Mouse (Mus musculus) small intestine, adult 2 months (tissue): ENCODE results near the gene Prx. TPM values are rescaled to one million over a fixed set of nuclear protein-coding genes. Genes with fewer than 3 reads are reported as not detected.

Experiments
- H3K27ac ChIP-seq: fragments of 200-500 bp; 2 replicates; pipeline ENCODE4 v1.5.1; 2012; ENCODE audit warnings: low read depth, low read length, control low read depth, inconsistent platforms; ENCODE audit not compliant: insufficient read depth
- H3K27me3 ChIP-seq: fragments of 200-500 bp; 2 replicates; pipeline ENCODE4 v1.6.1; 2012; ENCODE audit warnings: mild to moderate bottlenecking, moderate library complexity, low read length, inconsistent platforms; ENCODE audit not compliant: control insufficient read depth, insufficient read depth
- H3K36me3 ChIP-seq: fragments of 200-500 bp; 2 replicates; pipeline ENCODE4 v1.6.1; 2012; ENCODE audit warnings: mild to moderate bottlenecking, low read length, control low read depth, inconsistent platforms; ENCODE audit not compliant: control insufficient read depth, insufficient read depth
- H3K4me1 ChIP-seq: fragments of 200-500 bp; 2 replicates; pipeline ENCODE4 v1.6.1; 2012; ENCODE audit warnings: low read length, inconsistent platforms, mixed read lengths; ENCODE audit not compliant: control insufficient read depth, insufficient read depth, insufficient read length
- H3K4me3 ChIP-seq: fragments of 200-500 bp; 2 replicates; pipeline ENCODE4 v1.5.1; 2012; ENCODE audit warnings: low read depth, mild to moderate bottlenecking, control low read depth, inconsistent platforms, low read length, moderate library complexity
- CTCF ChIP-seq: fragments of 200-500 bp; IDR thresholded peaks from 2 replicates; pipeline ENCODE4 v1.5.1; 2012; ENCODE audit warnings: low read depth, mild to moderate bottlenecking, control low read depth, inconsistent platforms, low read length, moderate library complexity, mixed read lengths; ENCODE audit not compliant: insufficient replicate concordance, insufficient read length; ENCODE audit errors: extremely low read depth
- POLR2A ChIP-seq: fragments of 200-500 bp; IDR thresholded peaks from 2 replicates; pipeline ENCODE4 v1.6.1; 2012; ENCODE audit warnings: low read depth, mild to moderate bottlenecking, control low read depth, inconsistent platforms, low read length, moderate library complexity
- WGBS: fragments of 180-500 bp; shearing (Covaris S2); methylation state at CpG from one replicate; pipeline ENCODE4 v1.1.7; 2018; 5-methylcytosine and 5-hydroxymethylcytosine counted together
- polyA plus RNA-seq: library from polyadenylated mRNA; depleted of rRNA; stranded (reverse); fragments of >200 nt; gene quantifications from 2 replicates; pipeline ENCODE4 v1.2.3, GENCODE M21; 2012; rRNA removed

Prx gene
- polyA plus RNA-seq, 1 experiment, result 0.68 TPM

- Histone ChIP-seq H3K36me3 (no peaks in the 10 kb centered on the region), H3K4me1 (peaks cover 15% of the 10 kb centered on the region), H3K27me3 (no peaks in the 10 kb centered on the region), H3K27ac (no peak overlapping the region), H3K4me3 (no peak overlapping the region)
- 85% methylated on average over 4 of the region's 4 CpGs for WGBS
- TF ChIP-seq CTCF (no peak), POLR2A (no peak)
These were observed 44.7 kb downstream of the Prx start for GRCm38 (mm10) chr7:27543851-27544250.

DNA sequence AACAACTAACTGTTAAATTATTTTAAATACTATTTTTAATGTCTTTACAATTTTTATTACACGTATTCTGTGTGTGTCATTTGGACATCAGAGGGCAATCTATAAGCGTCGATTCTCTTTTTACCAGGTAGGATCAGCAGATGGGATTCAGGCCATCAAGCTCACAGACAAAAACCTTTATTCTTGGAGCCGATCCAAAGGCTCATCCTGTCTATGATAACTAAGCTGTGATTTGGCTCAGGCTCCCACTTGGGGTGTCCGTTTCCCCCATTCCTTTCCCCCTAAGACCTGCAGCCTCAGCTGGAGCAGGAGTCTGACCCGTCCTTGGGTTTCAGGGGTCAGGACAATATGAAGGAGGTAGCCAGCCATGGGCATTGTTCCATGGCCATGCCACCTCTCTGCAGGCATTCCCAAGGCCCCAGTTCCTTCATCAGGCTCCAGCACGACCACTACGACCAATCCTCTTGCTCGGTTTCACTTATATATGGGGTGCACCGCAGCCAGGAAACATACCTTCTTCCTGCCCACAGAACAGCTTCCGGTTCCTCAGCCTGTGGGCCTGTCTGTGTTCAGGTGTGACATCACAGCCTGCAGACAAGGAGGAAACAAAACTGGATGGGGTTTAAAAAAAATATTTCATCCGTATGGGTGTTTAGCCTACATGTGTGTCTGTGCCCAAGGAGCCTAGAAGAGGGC, 45.7 kb downstream of the Prx start:
- no peaks in the 10 kb centered on the region for H3K27me3 ChIP-seq
- no peaks in the 10 kb centered on the region for H3K36me3 ChIP-seq
- H3K4me3 ChIP-seq, result peak overlapping the region; percentile 30
- WGBS, result 78% methylated on average over 12 of the region's 12 CpGs
- TF ChIP-seq CTCF, result no peak
- no peak for TF ChIP-seq POLR2A
- peak overlapping the region; percentile 43; the same call in 1 of the 2 replicates for H3K27ac ChIP-seq
- H3K4me1 ChIP-seq, result peaks cover 15% of the 10 kb centered on the region

- Histone ChIP-seq H3K27ac (no peak overlapping the region), H3K4me3 (no peak overlapping the region), H3K27me3 (no peaks in the 10 kb centered on the region), H3K4me1 (no peaks in the 10 kb centered on the region; the same call in 1 of the 2 replicates), H3K36me3 (no peaks in the 10 kb centered on the region)
- WGBS, result 77% methylated on average over 6 of the region's 6 CpGs
- no peak for TF ChIP-seq POLR2A
- TF ChIP-seq CTCF, result no peak
These were observed 50.5 kb downstream of the Prx start for GRCm38 (mm10) chr7:27549597-27549996.

GRCm38 (mm10) chr7:27552070-27552469, 52.9 kb downstream of the Prx start:
- no peak for TF ChIP-seq CTCF
- no peak for TF ChIP-seq POLR2A
- WGBS, result 40% methylated on average over 5 of the region's 5 CpGs
- Histone ChIP-seq H3K27ac (no peak overlapping the region), H3K4me3 (no peak overlapping the region), H3K4me1 (no peaks in the 10 kb centered on the region; the same call in 1 of the 2 replicates), H3K36me3 (0 out of 2 replicates have a peak, but pooled peaks cover 2% of the 10 kb centered on the region), H3K27me3 (no peaks in the 10 kb centered on the region)

GRCm38 (mm10) chr7:27552931-27553513, 53.9 kb downstream of the Prx start, which contains the start of the genes Pld3 and 2310022A10Rik:
Gene Pld3, minus strand, starts transcription at chr7:27553218.
Gene 2310022A10Rik, plus strand, starts transcription at chr7:27553233.
- no peaks in the 10 kb centered on the region; the same call in 1 of the 2 replicates for H3K4me1 ChIP-seq
- H3K36me3 ChIP-seq, result 0 out of 2 replicates have a peak, but pooled peaks cover 2% of the 10 kb centered on the region
- TF ChIP-seq CTCF (no peak), POLR2A (no peak; the same call in 1 of the 2 replicates)
- WGBS, result 0% methylated on average over 41 of the region's 41 CpGs
- peak within 1 kb of the TSS; percentile 82 for H3K4me3 ChIP-seq
- H3K27ac ChIP-seq, result no peak within 1 kb of the TSS
- H3K27me3 ChIP-seq, result no peaks in the 10 kb centered on the region

DNA sequence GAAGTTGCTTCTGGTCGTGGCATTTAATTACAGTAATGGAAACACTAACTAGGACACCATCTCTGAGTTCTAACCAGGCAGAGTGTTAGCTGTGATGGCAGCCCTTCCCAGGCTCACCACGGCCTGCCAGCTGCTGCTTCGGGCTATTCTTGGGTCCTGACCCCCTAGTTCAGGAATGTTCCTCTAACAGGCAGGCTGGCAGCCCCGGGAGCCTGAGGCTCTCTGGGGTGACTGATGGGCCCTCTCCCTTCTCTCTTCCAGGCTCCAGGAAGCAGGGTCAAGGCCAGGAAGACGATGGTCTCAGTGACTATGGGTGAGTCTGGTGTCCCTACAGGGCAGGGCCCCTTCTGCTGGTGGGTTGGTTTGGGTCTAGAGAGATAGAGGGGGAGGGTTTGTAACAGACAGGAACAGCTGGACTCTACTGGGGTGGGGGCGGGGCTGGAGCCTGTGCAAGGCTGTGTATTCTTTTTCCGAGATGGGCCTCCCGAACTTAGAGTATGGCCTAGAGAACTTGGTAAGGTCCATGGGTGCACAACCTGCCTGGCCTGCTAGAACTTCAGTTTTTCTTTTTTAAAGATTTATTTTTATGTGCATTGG, 61.3 kb downstream of the Prx start:
- Histone ChIP-seq H3K4me1 (no peaks in the 10 kb centered on the region), H3K27ac (no peak overlapping the region), H3K27me3 (no peaks in the 10 kb centered on the region), H3K4me3 (no peak overlapping the region), H3K36me3 (peaks cover 29% of the 10 kb centered on the region)
- TF ChIP-seq POLR2A (no peak), CTCF (no peak)
- 65% methylated on average over 8 of the region's 8 CpGs for WGBS

GRCm38 (mm10) chr7:27560978-27561377, 61.9 kb downstream of the Prx start:
- no peaks in the 10 kb centered on the region for H3K4me1 ChIP-seq
- no peak overlapping the region for H3K27ac ChIP-seq
- WGBS, result 64% methylated on average over 1 of the region's 1 CpGs
- TF ChIP-seq POLR2A (no peak), CTCF (no peak)
- H3K27me3 ChIP-seq, result no peaks in the 10 kb centered on the region
- H3K4me3 ChIP-seq, result no peak overlapping the region
- peaks cover 31% of the 10 kb centered on the region for H3K36me3 ChIP-seq

Other genes starting within 250 kb of the Prx start
- 8.3 and 9.0 TPM in 2 replicates for gene Numbl, start 240.9 kb upstream of the Prx start, polyA plus RNA-seq
- gene Ltbp4, start 161.6 kb upstream of the Prx start, polyA plus RNA-seq, result 136 and 163 TPM in 2 replicates
- gene Shkbp1, start 143.3 kb upstream of the Prx start, polyA plus RNA-seq, result 62.1 and 115 TPM in 2 replicates
- gene Gm20479, start 141.9 kb upstream of the Prx start, polyA plus RNA-seq, result not detected in 2 replicates
- 0.19 and 0.28 TPM in 2 replicates for gene Sptbn4, start 51.6 kb upstream of the Prx start, polyA plus RNA-seq
- gene Blvrb, start 51.3 kb upstream of the Prx start, polyA plus RNA-seq, result 79.1 and 142 TPM in 2 replicates
- 5.3 and 12.8 TPM in 2 replicates for gene Sertad3, start 25.6 kb upstream of the Prx start, polyA plus RNA-seq
- 47.2 and 156 TPM in 2 replicates for gene Sertad1, start 12.4 kb upstream of the Prx start, polyA plus RNA-seq
- 0.43 and 0.72 TPM in 2 replicates for gene Hipk4, start 23.9 kb downstream of the Prx start, polyA plus RNA-seq
- 72.2 and 75.6 TPM in 2 replicates for gene Pld3, start 53.9 kb downstream of the Prx start, polyA plus RNA-seq
- gene 2310022A10Rik, start 53.9 kb downstream of the Prx start, polyA plus RNA-seq, result 9.8 and 19.7 TPM in 2 replicates
- 19.6 and 34.1 TPM in 2 replicates for gene Akt2, start 92.2 kb downstream of the Prx start, polyA plus RNA-seq
- gene Ttc9b, start 154.6 kb downstream of the Prx start, polyA plus RNA-seq, result 0.15 and 0.22 TPM in 2 replicates
- 11.1 and 16.8 TPM in 2 replicates for gene Map3k10, start 175.3 kb downstream of the Prx start, polyA plus RNA-seq
- gene Zfp607b, start 190.0 kb downstream of the Prx start, polyA plus RNA-seq, result 0.06 and 0.56 TPM in 2 replicates
- gene Zfp60, start 232.1 kb downstream of the Prx start, polyA plus RNA-seq, result 0.18 and 0.38 TPM in 2 replicates